Mouse (Mus musculus): ENCODE measurements around the gene Plppr1. TPM values are rescaled to one million over a fixed set of nuclear protein-coding genes. Genes with fewer than 3 reads are reported as not detected.
A peak's percentile ranks its signal among the peaks of the same experiment; 100 is the strongest.

Gene Plppr1
- polyA plus RNA-seq, 1 experiment from 2014 or later, result 3.4 TPM

DNA sequence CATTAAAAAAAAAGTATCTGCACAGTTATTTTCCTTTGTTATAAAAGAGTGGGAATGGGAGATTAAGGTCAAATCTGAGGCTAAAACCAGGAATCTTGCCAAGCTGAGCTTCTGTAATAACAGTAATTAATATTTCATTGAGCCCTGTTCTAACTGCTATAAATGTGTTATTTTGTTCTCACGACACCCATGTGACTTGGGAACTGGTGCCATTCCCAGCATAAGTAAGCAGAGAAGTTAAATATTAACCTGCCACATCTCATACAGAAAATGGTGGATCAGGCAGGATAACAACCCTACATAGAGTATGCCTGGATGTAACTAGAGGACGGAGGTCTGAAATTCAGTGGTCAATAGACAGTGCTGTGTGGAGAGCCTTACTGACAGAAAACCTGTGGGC is 90.2 kb downstream of the Plppr1 start:
- 95% methylated on average over 2 of the region's 2 CpGs for WGBS
- Histone ChIP-seq H3K36me3 (no peaks in the 10 kb centered on the region), H3K9me3 (replicated peaks) (no peaks in the 10 kb centered on the region), H3K27ac (replicated peaks) (no peak overlapping the region), H3K4me3 (no peak overlapping the region), H3K4me1 (no peaks in the 10 kb centered on the region), H3K27me3 (ENCODE audit: low read depth, poor library complexity, severe bottlenecking) (no peaks in the 10 kb centered on the region)
- no peak for DNase-seq (ENCODE audit: low spot score)

DNA sequence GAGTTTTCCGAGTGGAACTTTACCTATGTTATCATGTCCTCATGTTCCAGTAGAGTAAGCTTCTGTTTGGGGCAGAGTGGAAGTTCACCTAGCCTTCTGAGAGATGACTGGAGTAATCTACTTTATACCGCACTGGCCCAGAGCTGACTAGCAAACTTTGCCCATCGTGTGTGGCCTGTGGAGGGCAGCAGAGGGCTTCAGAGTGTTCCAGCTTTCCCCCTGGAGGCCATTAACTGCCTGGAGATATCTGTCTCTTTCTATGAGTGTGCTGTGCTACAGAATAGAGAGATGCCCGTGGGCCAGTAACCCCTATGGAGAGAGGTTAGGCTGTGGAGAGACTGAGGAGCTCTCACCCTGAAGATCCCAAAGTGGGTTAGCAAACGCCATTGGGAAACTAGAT is 94.8 kb downstream of the Plppr1 start:
- Histone ChIP-seq H3K27me3 (ENCODE audit: low read depth, poor library complexity, severe bottlenecking) (no peaks in the 10 kb centered on the region), H3K36me3 (no peaks in the 10 kb centered on the region), H3K9me3 (replicated peaks) (no peaks in the 10 kb centered on the region), H3K4me1 (no peaks in the 10 kb centered on the region), H3K27ac (replicated peaks) (no peak overlapping the region), H3K4me3 (no peak overlapping the region)
- DNase-seq (ENCODE audit: low spot score), result peak; percentile 48
- WGBS, result 48% methylated on average over 5 of the region's 5 CpGs

DNA sequence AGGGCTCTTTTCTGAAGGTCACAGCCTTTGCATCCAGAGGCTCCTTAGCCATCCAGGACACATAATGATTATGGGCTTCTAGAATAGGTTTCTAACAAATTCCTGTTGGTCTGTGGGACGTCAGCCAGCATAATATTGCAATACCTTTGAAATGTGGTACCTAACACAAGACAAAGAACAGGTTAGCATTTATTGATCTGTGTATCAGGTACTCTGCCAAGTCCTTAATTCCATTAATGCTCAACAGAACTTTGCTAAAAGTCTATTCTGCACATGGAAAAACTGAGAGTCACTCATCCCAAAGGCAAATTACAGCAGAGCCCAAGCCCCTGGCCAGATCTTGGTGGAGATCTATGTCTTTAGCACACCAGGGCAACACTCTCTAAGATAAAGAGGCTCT is 97.7 kb downstream of the Plppr1 start:
- H3K27me3 ChIP-seq (ENCODE audit: low read depth, poor library complexity, severe bottlenecking), result no peaks in the 10 kb centered on the region
- H3K27ac ChIP-seq (replicated peaks), result no peak overlapping the region
- 74% methylated on average over 1 of the region's 1 CpGs for WGBS
- no peak overlapping the region for H3K4me3 ChIP-seq
- no peaks in the 10 kb centered on the region for H3K36me3 ChIP-seq
- H3K9me3 ChIP-seq (replicated peaks), result no peaks in the 10 kb centered on the region
- DNase-seq (ENCODE audit: low spot score), result no peak
- no peaks in the 10 kb centered on the region for H3K4me1 ChIP-seq

DNA sequence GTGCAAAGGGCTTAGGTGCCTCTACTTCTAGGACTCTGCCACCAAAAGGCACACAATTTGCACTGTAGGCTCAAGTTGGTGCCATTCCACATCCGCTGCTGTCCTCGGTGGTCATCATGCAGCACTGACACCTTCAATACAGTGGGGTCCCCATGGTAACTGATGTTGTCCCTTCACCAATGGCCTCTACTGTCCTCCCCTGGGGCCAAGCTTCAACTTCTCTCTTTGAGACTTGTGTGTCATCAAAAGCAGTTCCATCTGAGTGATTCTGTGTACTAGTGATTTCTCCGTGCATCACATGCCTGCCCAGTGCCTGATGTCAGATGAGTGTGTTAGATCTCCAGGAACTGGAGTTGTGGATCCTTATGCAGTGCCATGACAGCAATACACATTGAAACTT is 104.2 kb downstream of the Plppr1 start:
- no peak overlapping the region for H3K4me3 ChIP-seq
- H3K27me3 ChIP-seq (ENCODE audit: low read depth, poor library complexity, severe bottlenecking), result no peaks in the 10 kb centered on the region
- no peaks in the 10 kb centered on the region for H3K9me3 ChIP-seq (replicated peaks)
- no peak for DNase-seq (ENCODE audit: low spot score)
- H3K4me1 ChIP-seq, result no peaks in the 10 kb centered on the region
- H3K27ac ChIP-seq (replicated peaks), result no peak overlapping the region
- H3K36me3 ChIP-seq, result no peaks in the 10 kb centered on the region
- 93% methylated on average over 3 of the region's 3 CpGs for WGBS

DNA sequence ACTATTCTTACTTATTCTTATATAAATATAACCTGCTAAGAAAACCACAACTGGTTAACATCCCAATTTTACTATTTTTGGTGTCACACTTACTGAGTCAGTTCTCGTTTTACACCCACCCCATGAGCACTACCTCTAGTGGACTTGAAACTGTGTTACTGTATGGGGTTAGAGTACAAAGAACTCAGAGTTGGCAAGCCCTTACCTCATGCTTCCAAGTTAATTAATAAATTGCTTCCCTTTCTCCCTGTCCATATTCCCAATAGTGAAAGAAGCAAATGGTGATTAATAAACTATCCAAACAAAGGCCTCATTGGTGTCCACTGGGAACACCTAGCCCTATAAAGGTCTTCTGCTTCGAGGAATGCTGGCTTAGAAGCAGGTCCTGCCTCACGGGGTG is 107.3 kb downstream of the Plppr1 start:
- Histone ChIP-seq H3K27me3 (ENCODE audit: low read depth, poor library complexity, severe bottlenecking) (no peaks in the 10 kb centered on the region), H3K27ac (replicated peaks) (no peak overlapping the region), H3K4me3 (no peak overlapping the region), H3K36me3 (no peaks in the 10 kb centered on the region), H3K4me1 (no peaks in the 10 kb centered on the region), H3K9me3 (replicated peaks) (no peaks in the 10 kb centered on the region)
- 82% methylated on average over 3 of the region's 3 CpGs for WGBS
- no peak for DNase-seq (ENCODE audit: low spot score)

DNA sequence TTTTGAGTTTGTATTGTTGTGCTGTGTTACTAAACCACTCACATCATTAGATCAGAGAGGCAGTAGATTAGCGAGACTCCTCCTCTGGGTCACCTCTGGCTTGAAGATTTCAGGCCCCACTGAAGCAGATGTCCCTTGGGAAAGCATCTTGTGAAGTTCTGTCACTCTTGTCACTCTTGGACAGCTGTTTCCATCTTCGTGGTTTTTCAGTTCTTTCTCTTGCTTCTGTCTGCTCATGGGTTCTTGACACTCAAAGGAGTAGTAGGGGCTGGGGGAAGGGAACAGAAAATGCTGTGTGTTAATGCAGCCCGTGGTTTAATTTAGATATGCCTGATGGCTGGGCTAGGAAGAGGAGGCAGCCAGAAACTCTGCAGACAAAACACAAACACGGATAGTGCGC is 108.0 kb downstream of the Plppr1 start:
- no peak for DNase-seq (ENCODE audit: low spot score)
- H3K9me3 ChIP-seq (replicated peaks), result no peaks in the 10 kb centered on the region
- no peak overlapping the region for H3K27ac ChIP-seq (replicated peaks)
- H3K4me1 ChIP-seq, result no peaks in the 10 kb centered on the region
- H3K27me3 ChIP-seq (ENCODE audit: low read depth, poor library complexity, severe bottlenecking), result no peaks in the 10 kb centered on the region
- H3K4me3 ChIP-seq, result no peak overlapping the region
- no peaks in the 10 kb centered on the region for H3K36me3 ChIP-seq
- 88% methylated on average over 5 of the region's 5 CpGs for WGBS

DNA sequence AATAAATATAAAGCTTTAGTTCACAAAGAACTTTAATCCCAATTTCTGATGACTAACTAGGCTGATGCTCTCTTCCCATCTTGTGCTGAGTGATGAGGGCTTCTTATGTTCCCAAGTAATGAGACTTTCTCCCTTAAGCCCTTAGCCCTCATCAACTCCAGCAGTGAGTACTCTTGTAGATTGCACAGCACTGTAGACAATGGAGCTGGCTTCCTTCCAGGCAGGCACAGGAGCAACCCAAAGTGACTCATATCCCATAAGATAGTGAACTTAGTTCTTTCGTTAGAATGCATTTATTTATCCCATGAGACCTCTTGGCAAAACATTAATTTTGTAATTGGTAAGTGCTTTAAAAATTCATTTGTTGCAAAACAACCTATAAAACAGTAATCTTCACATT is 110.4 kb downstream of the Plppr1 start:
- H3K9me3 ChIP-seq (replicated peaks), result no peaks in the 10 kb centered on the region
- no peaks in the 10 kb centered on the region for H3K36me3 ChIP-seq
- no peaks in the 10 kb centered on the region for H3K27me3 ChIP-seq (ENCODE audit: low read depth, poor library complexity, severe bottlenecking)
- DNase-seq (ENCODE audit: low spot score), result no peak
- H3K27ac ChIP-seq (replicated peaks), result no peak overlapping the region
- WGBS, result 79% methylated on average over 1 of the region's 1 CpGs
- H3K4me3 ChIP-seq, result no peak overlapping the region
- no peaks in the 10 kb centered on the region for H3K4me1 ChIP-seq

DNA sequence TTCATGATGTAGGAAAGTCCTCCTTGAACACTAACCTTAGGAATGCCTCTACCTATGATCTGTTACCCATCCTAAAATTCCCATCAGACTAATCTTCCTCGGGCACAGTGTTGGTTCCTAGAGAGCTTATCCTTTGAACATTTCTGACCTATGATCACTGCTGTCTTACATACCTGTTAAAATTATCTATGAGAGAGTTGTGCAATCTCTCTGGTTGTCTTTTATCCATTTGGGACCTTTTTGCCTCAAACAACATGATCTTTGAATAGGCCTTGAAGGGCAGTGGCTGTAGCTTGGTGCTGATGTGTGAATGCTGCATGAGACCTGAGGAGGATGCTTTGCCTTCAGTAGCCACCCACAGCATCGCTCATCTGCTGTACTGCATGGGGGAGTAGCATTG is 119.0 kb downstream of the Plppr1 start:
- H3K4me3 ChIP-seq, result no peak overlapping the region
- H3K9me3 ChIP-seq (replicated peaks), result no peaks in the 10 kb centered on the region

DNA sequence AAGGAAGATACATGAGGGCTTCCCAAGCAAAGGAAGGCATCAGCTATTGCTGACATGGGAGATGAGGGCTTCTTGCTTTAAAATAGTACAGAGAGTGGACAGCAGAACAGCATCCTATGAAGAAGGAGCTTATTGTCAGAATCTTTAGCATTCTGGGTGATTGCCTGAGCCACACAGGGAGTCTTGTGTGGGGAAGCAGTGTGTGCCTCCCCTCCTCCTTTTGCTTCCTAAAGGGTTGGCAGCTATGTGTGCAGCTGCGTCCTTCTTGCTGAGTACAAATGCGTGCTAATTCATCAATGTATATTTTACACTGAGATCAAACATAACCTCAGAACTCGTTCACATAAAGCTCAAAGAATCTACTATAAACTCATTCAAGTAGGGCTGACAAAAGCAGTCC is 119.8 kb downstream of the Plppr1 start:
- WGBS, result 83% methylated on average over 3 of the region's 3 CpGs
- no peak for DNase-seq (ENCODE audit: low spot score)
- no peak overlapping the region for H3K27ac ChIP-seq (replicated peaks)
- no peaks in the 10 kb centered on the region for H3K36me3 ChIP-seq
- no peaks in the 10 kb centered on the region for H3K4me1 ChIP-seq
- H3K4me3 ChIP-seq, result no peak overlapping the region
- no peaks in the 10 kb centered on the region for H3K27me3 ChIP-seq (ENCODE audit: low read depth, poor library complexity, severe bottlenecking)
- H3K9me3 ChIP-seq (replicated peaks), result no peaks in the 10 kb centered on the region

More for the DNA sequence above, 119.0 kb downstream of the Plppr1 start:
- 88% methylated on average over 2 of the region's 2 CpGs for WGBS
- Histone ChIP-seq H3K36me3 (no peaks in the 10 kb centered on the region), H3K27ac (replicated peaks) (no peak overlapping the region), H3K27me3 (ENCODE audit: low read depth, poor library complexity, severe bottlenecking) (no peaks in the 10 kb centered on the region), H3K4me1 (no peaks in the 10 kb centered on the region)
- no peak for DNase-seq (ENCODE audit: low spot score)

DNA sequence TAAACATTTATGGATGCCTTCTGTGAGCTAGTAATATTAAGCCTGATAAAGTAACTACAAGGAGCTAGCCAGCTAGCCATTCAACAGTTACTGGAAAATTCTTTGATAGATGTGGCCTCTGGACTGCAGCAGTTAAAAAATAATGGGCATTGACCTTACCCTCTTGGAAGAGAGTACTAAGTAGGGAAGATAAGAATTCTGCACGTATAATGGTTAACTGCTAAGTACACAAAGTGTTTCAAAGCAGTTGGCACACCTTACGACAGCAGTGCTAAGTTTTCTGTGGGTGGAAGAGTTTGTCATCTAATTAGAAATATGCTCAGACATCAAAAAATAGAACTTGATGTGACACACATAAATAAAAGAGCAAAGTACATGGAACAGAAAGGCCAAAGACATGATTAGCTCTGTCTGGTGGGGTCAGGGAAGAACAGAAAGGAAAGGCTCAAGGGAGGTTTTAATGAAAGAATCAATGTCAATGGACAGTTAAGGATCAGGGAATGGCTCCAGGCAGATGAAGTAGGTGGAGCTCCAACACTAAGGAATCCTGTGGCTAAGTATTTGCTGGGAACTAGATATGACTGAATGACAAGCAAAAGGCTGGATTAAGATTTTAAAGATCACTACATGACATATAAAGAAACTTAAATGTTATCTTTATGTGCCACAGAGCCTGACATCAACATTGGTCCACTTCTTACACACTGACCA is 120.6 kb downstream of the Plppr1 start:
- no peak overlapping the region for H3K4me3 ChIP-seq
- no peaks in the 10 kb centered on the region for H3K27me3 ChIP-seq (ENCODE audit: low read depth, poor library complexity, severe bottlenecking)
- no peaks in the 10 kb centered on the region for H3K9me3 ChIP-seq (replicated peaks)
- no peaks in the 10 kb centered on the region for H3K36me3 ChIP-seq
- H3K27ac ChIP-seq (replicated peaks), result no peak overlapping the region
- H3K4me1 ChIP-seq, result no peaks in the 10 kb centered on the region
- no peak for DNase-seq (ENCODE audit: low spot score)
- WGBS, result 92% methylated on average over 2 of the region's 2 CpGs

DNA sequence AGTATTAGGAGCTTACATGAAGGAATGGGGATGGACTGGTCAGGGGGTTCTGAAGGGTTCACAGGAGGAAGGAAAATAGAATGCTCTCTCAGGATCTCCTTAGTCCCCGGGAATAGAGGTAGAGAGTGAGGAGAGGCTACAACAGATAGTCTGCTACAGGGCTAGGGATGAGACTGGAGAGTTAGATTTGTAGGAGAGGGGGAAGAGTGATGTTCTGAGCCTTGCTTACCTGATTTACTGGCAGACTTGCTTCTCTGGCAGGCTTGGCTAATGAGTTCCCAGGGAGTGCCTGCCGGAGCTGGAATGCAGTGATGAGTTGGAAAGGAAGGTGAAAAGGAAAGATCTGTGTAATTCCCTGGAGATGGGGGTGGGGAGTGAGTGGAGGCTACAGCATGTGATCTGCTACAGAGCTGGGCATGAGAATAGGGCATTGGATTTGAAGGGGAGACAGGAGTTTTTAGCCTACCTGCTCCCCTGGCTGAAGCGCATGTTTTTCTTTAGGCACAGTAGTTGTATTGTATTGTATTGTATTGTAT is 131.0 kb downstream of the Plppr1 start:
- no peaks in the 10 kb centered on the region for H3K4me1 ChIP-seq
- no peak for DNase-seq (ENCODE audit: low spot score)
- WGBS, result 71% methylated on average over 3 of the region's 3 CpGs

DNA sequence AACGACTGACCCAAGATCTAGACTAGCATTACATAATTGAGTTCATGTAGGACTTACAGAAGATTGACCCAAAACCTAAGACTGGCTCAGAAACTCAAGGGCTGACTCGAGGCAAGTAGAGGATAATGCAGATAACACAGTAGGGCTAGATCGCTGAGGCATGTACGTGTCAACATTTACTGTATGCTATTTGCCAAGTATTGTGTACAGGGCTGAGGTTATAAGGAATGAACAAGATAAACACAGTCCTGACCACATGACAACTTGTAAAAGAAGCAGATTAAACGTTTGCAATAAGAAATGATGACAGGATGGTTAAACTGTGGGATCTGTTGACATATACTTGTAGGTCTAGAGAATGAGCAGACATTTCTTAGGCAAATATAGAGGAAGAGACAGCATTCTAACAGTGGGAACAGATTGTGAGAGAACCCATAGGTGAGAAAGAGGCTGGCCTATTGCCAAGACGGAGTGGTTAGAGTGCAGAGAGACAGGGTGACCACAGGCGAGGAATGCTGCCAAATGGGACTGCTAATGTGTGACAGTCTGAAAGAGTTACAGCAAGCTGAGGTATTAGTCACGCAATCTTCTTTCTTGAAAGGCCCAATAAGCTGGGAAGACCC is 138.2 kb downstream of the Plppr1 start:
- no peaks in the 10 kb centered on the region for H3K4me1 ChIP-seq
- H3K4me3 ChIP-seq, result no peak overlapping the region
- no peaks in the 10 kb centered on the region for H3K9me3 ChIP-seq (replicated peaks)
- DNase-seq (ENCODE audit: low spot score), result no peak
- no peaks in the 10 kb centered on the region for H3K27me3 ChIP-seq (ENCODE audit: low read depth, poor library complexity, severe bottlenecking)
- no peaks in the 10 kb centered on the region for H3K36me3 ChIP-seq
- no peak overlapping the region for H3K27ac ChIP-seq (replicated peaks)
- 81% methylated on average over 8 of the region's 8 CpGs for WGBS

More for the DNA sequence above, 131.0 kb downstream of the Plppr1 start:
- Histone ChIP-seq H3K27me3 (ENCODE audit: low read depth, poor library complexity, severe bottlenecking) (no peaks in the 10 kb centered on the region), H3K9me3 (replicated peaks) (no peaks in the 10 kb centered on the region), H3K4me3 (no peak overlapping the region), H3K36me3 (no peaks in the 10 kb centered on the region), H3K27ac (replicated peaks) (no peak overlapping the region)

DNA sequence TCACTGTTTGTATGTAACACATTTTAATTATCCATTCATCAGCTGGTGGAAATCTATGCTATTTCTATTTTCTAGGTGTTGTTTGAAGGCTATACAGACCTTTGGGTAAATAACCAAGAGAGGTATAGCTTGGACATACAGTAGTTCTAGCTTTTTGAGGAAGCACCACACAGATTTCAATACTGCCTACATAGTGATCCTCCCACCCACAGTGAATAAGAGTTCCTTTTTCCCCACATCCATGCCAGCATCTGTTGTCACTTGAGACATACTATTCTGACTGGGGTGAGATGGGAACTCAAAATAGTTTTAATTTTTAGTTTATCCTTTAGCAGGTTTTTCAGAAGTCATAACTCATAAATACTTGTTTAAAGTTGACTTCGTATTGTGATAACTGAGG is 151.4 kb downstream of the Plppr1 start:
- WGBS, result 96% methylated on average over 1 of the region's 1 CpGs
- H3K27me3 ChIP-seq (ENCODE audit: low read depth, poor library complexity, severe bottlenecking), result no peaks in the 10 kb centered on the region
- DNase-seq (ENCODE audit: low spot score), result no peak
- H3K9me3 ChIP-seq (replicated peaks), result no peaks in the 10 kb centered on the region
- H3K36me3 ChIP-seq, result no peaks in the 10 kb centered on the region
- no peak overlapping the region for H3K4me3 ChIP-seq
- H3K4me1 ChIP-seq, result no peaks in the 10 kb centered on the region
- H3K27ac ChIP-seq (replicated peaks), result no peak overlapping the region

Data from midbrain, embryonic 10.5 days (tissue).